Mouse (Mus musculus): Measurements from ENCODE around the gene Dock10. TPM values are rescaled to one million over a fixed set of nuclear protein-coding genes. Genes with fewer than 3 reads are reported as not detected.

Gene Dock10
- polyA plus RNA-seq (2015; fragmentation: Nextera tagmentation; extraction: Ambion mirVana) = 2.7 and 2.8 TPM in 2 replicates

GRCm38 (mm10) chr1:80757977-80758797, at the start of gene Dock10:
Gene Dock10, minus strand, starts transcription at chr1:80758527.
- ATAC-seq (ENCODE audit: extremely low read depth, insufficient number of reproducible peaks, low FRiP score, low TSS enrichment) = peak; percentile 56; the same call in 1 of the 2 replicates
- no peaks in the 10 kb centered on the region for H3K36me3 ChIP-seq
- 0 out of 2 replicates have a peak within 1 kb of the TSS, but pooled peaks have one; percentile 32 for H3K27ac ChIP-seq (replicated peaks)
- under 1% methylated on average over 79 of the region's 82 CpGs for WGBS
- peak within 1 kb of the TSS; percentile 76 for H3K4me3 ChIP-seq
- H3K9ac ChIP-seq = peak within 1 kb of the TSS; percentile 81
- peaks cover 17% of the 10 kb centered on the region for H3K4me1 ChIP-seq
- H3K27me3 ChIP-seq (replicated peaks) = peaks cover 18% of the 10 kb centered on the region; the same call in 1 of the 2 replicates
- peak within 1 kb of the TSS; percentile 97 for H3K4me2 ChIP-seq
- H3K9me3 ChIP-seq = no peaks in the 10 kb centered on the region

- WGBS = 66% methylated on average over 3 of the region's 3 CpGs
- H3K9me3 ChIP-seq = no peaks in the 10 kb centered on the region
- no peak overlapping the region for H3K27ac ChIP-seq (replicated peaks)
- no peaks in the 10 kb centered on the region for H3K27me3 ChIP-seq (replicated peaks)
- H3K4me1 ChIP-seq = no peaks in the 10 kb centered on the region
- no peak overlapping the region for H3K9ac ChIP-seq
- H3K4me2 ChIP-seq = no peak overlapping the region
- H3K36me3 ChIP-seq = no peaks in the 10 kb centered on the region
- ATAC-seq (ENCODE audit: extremely low read depth, insufficient number of reproducible peaks, low FRiP score, low TSS enrichment) = no peak
- H3K4me3 ChIP-seq = no peak overlapping the region
These were observed 48.6 kb upstream of the Dock10 start for GRCm38 (mm10) chr1:80806835-80807398.

GRCm38 (mm10) chr1:80802023-80802422, 43.7 kb upstream of the Dock10 start:
- Histone ChIP-seq H3K4me1 (no peaks in the 10 kb centered on the region), H3K36me3 (no peaks in the 10 kb centered on the region), H3K9ac (no peak overlapping the region), H3K9me3 (no peaks in the 10 kb centered on the region), H3K27ac (replicated peaks) (no peak overlapping the region), H3K4me3 (no peak overlapping the region), H3K4me2 (no peak overlapping the region), H3K27me3 (replicated peaks) (no peaks in the 10 kb centered on the region)
- no peak for ATAC-seq (ENCODE audit: extremely low read depth, insufficient number of reproducible peaks, low FRiP score, low TSS enrichment)
- WGBS = 68% methylated on average over 3 of the region's 3 CpGs

GRCm38 (mm10) chr1:80785066-80785779, 26.9 kb upstream of the Dock10 start:
- no peaks in the 10 kb centered on the region for H3K27me3 ChIP-seq (replicated peaks)
- H3K4me3 ChIP-seq = no peak overlapping the region
- H3K9me3 ChIP-seq = peaks cover 3% of the 10 kb centered on the region; the same call in 1 of the 2 replicates
- no peak overlapping the region for H3K27ac ChIP-seq (replicated peaks)
- 63% methylated on average over 2 of the region's 2 CpGs for WGBS
- no peaks in the 10 kb centered on the region for H3K36me3 ChIP-seq
- no peak overlapping the region for H3K4me2 ChIP-seq
- no peaks in the 10 kb centered on the region for H3K4me1 ChIP-seq
- H3K9ac ChIP-seq = no peak overlapping the region
- no peak for ATAC-seq (ENCODE audit: extremely low read depth, insufficient number of reproducible peaks, low FRiP score, low TSS enrichment)

- Histone ChIP-seq H3K4me2 (no peak overlapping the region), H3K27ac (replicated peaks) (no peak overlapping the region), H3K4me3 (no peak overlapping the region), H3K36me3 (no peaks in the 10 kb centered on the region), H3K4me1 (no peaks in the 10 kb centered on the region), H3K27me3 (replicated peaks) (no peaks in the 10 kb centered on the region), H3K9me3 (peaks cover 3% of the 10 kb centered on the region; the same call in 1 of the 2 replicates), H3K9ac (no peak overlapping the region)
- no peak for ATAC-seq (ENCODE audit: extremely low read depth, insufficient number of reproducible peaks, low FRiP score, low TSS enrichment)
- 66% methylated on average over 3 of the region's 3 CpGs for WGBS
These were observed 25.8 kb upstream of the Dock10 start for GRCm38 (mm10) chr1:80784155-80784554.

GRCm38 (mm10) chr1:80765504-80765903, 7.2 kb upstream of the Dock10 start:
- no peaks in the 10 kb centered on the region for H3K36me3 ChIP-seq
- WGBS = 75% methylated on average over 2 of the region's 2 CpGs

GRCm38 (mm10) chr1:80763042-80763950, 5.0 kb upstream of the Dock10 start:
- Histone ChIP-seq H3K27me3 (replicated peaks) (peaks cover 18% of the 10 kb centered on the region; the same call in 1 of the 2 replicates), H3K4me1 (peaks cover 4% of the 10 kb centered on the region; the same call in 1 of the 2 replicates), H3K27ac (replicated peaks) (no peak overlapping the region), H3K9ac (no peak overlapping the region), H3K4me2 (no peak overlapping the region), H3K36me3 (no peaks in the 10 kb centered on the region), H3K4me3 (no peak overlapping the region), H3K9me3 (no peaks in the 10 kb centered on the region)
- ATAC-seq (ENCODE audit: extremely low read depth, insufficient number of reproducible peaks, low FRiP score, low TSS enrichment) = no peak
- WGBS = 57% methylated on average over 4 of the region's 4 CpGs

More at GRCm38 (mm10) chr1:80765504-80765903, 7.2 kb upstream of the Dock10 start:
- Histone ChIP-seq H3K27ac (replicated peaks) (no peak overlapping the region), H3K4me1 (no peaks in the 10 kb centered on the region), H3K4me2 (no peak overlapping the region), H3K9me3 (no peaks in the 10 kb centered on the region; the same call in 1 of the 2 replicates), H3K27me3 (replicated peaks) (no peaks in the 10 kb centered on the region), H3K9ac (no peak overlapping the region), H3K4me3 (no peak overlapping the region)
- ATAC-seq (ENCODE audit: extremely low read depth, insufficient number of reproducible peaks, low FRiP score, low TSS enrichment) = no peak

- Histone ChIP-seq H3K27me3 (replicated peaks) (peaks cover 18% of the 10 kb centered on the region; the same call in 1 of the 2 replicates), H3K36me3 (no peaks in the 10 kb centered on the region), H3K9ac (peak overlapping the region; percentile 81), H3K4me1 (peaks cover 17% of the 10 kb centered on the region), H3K4me3 (peak overlapping the region; percentile 76), H3K27ac (replicated peaks) (no peak overlapping the region), H3K4me2 (peak overlapping the region; percentile 97), H3K9me3 (no peaks in the 10 kb centered on the region)
- WGBS = 12% methylated on average over 6 of the region's 6 CpGs
- ATAC-seq (ENCODE audit: extremely low read depth, insufficient number of reproducible peaks, low FRiP score, low TSS enrichment) = no peak
These were observed 464 bp upstream of the Dock10 start for GRCm38 (mm10) chr1:80758798-80759184.

- WGBS = 0% methylated on average over 6 of the region's 6 CpGs
- Histone ChIP-seq H3K27me3 (replicated peaks) (peaks cover 18% of the 10 kb centered on the region; the same call in 1 of the 2 replicates), H3K36me3 (no peaks in the 10 kb centered on the region), H3K4me3 (peak overlapping the region; percentile 76), H3K9ac (peak overlapping the region; percentile 81), H3K27ac (replicated peaks) (no peak overlapping the region), H3K9me3 (peaks cover 4% of the 10 kb centered on the region; the same call in 1 of the 2 replicates), H3K4me1 (peaks cover 17% of the 10 kb centered on the region), H3K4me2 (peak overlapping the region; percentile 97)
- no peak for ATAC-seq (ENCODE audit: extremely low read depth, insufficient number of reproducible peaks, low FRiP score, low TSS enrichment)
These were observed 714 bp downstream of the Dock10 start for GRCm38 (mm10) chr1:80757650-80757976.

GRCm38 (mm10) chr1:80756824-80757649, 1.3 kb downstream of the Dock10 start:
- no peak for ATAC-seq (ENCODE audit: extremely low read depth, insufficient number of reproducible peaks, low FRiP score, low TSS enrichment)
- peaks cover 4% of the 10 kb centered on the region; the same call in 1 of the 2 replicates for H3K9me3 ChIP-seq
- peak overlapping the region; percentile 81 for H3K9ac ChIP-seq
- H3K4me3 ChIP-seq = peak overlapping the region; percentile 76
- H3K27ac ChIP-seq (replicated peaks) = no peak overlapping the region
- H3K36me3 ChIP-seq = no peaks in the 10 kb centered on the region
- peaks cover 17% of the 10 kb centered on the region for H3K4me1 ChIP-seq
- H3K27me3 ChIP-seq (replicated peaks) = peaks cover 18% of the 10 kb centered on the region; the same call in 1 of the 2 replicates
- 6% methylated on average over 14 of the region's 14 CpGs for WGBS
- H3K4me2 ChIP-seq = peak overlapping the region; percentile 97

All from heart, embryonic 13.5 days (tissue).